Mouse (Mus musculus): ENCODE measurements around the gene Usp5. TPM values are rescaled to one million over a fixed set of nuclear protein-coding genes. Genes with fewer than 3 reads are reported as not detected.

The Usp5 gene
- total RNA-seq, 4 experiments from 2014 or later, result 44.3 to 48.1 (median 45.2) TPM

GRCm38 (mm10) chr6:124787722-124788121 lies 41.6 kb downstream of the Usp5 start:
- DNase-seq (ENCODE audit: low spot score in 2 of 2), result no peak

- DNase-seq (ENCODE audit: low spot score in 2 of 2), result no peak
These were observed 42.4 kb downstream of the Usp5 start for GRCm38 (mm10) chr6:124786756-124787420.

GRCm38 (mm10) chr6:124782436-124782835 lies 46.8 kb downstream of the Usp5 start:
- DNase-seq (ENCODE audit: low spot score in 2 of 2), result no peak

GRCm38 (mm10) chr6:124780917-124781316 lies 48.4 kb downstream of the Usp5 start:
- no peak for DNase-seq (ENCODE audit: low spot score in 2 of 2)

GRCm38 (mm10) chr6:124779984-124780416 lies 49.3 kb downstream of the Usp5 start:
- no peak for DNase-seq (ENCODE audit: low spot score in 2 of 2)

- no peak for DNase-seq (ENCODE audit: low spot score in 2 of 2)
These were observed 49.9 kb downstream of the Usp5 start, which contains the start of gene Lrrc23 for GRCm38 (mm10) chr6:124779222-124779983. TSS of gene Lrrc23 (minus strand) at chr6:124779727.

- DNase-seq (ENCODE audit: low spot score in 2 of 2), result no peak
These were observed 58.8 kb downstream of the Usp5 start for GRCm38 (mm10) chr6:124770511-124770910.

GRCm38 (mm10) chr6:124770013-124770412 lies 59.3 kb downstream of the Usp5 start:
- DNase-seq (ENCODE audit: low spot score in 2 of 2), result no peak

- DNase-seq (ENCODE audit: low spot score in 2 of 2), result no peak
These were observed 60.1 kb downstream of the Usp5 start, which contains the start of gene Eno2 for GRCm38 (mm10) chr6:124769101-124769765. TSS of gene Eno2 (minus strand) at chr6:124769673.

- DNase-seq (ENCODE audit: low spot score in 2 of 2), result no peak
These were observed 60.6 kb downstream of the Usp5 start for GRCm38 (mm10) chr6:124768704-124769044.

- DNase-seq (ENCODE audit: low spot score in 2 of 2), result no peak
These were observed 61.2 kb downstream of the Usp5 start for GRCm38 (mm10) chr6:124767920-124768703.

- no peak for DNase-seq (ENCODE audit: low spot score in 2 of 2)
These were observed 61.8 kb downstream of the Usp5 start for GRCm38 (mm10) chr6:124767536-124767919.

GRCm38 (mm10) chr6:124765951-124766350 lies 63.3 kb downstream of the Usp5 start:
- DNase-seq (ENCODE audit: low spot score in 2 of 2), result no peak

Other genes starting within 250 kb of the Usp5 start
- gene C1s2, start 193.4 kb downstream of the Usp5 start, total RNA-seq (2022), result under 1 TPM; 0.44 to 0.70 (median 0.51) TPM
- gene Lpcat3, start 166.5 kb downstream of the Usp5 start, total RNA-seq (2022), result 10 to 100 TPM; 12.6 to 18.1 (median 15.6) TPM
- 10 to 100 TPM; 62.1 to 74.4 (median 66.1) TPM for gene Emg1, start 117.3 kb downstream of the Usp5 start, total RNA-seq (2022)
- 100 to 1,000 TPM; 140 to 157 (median 153) TPM for gene Phb2, start 117.1 kb downstream of the Usp5 start, total RNA-seq (2022)
- gene Ptpn6, start 90.8 kb downstream of the Usp5 start, total RNA-seq (2022), result 1 to 10 TPM in 3 of 4 experiments, under 1 TPM in 1; 0.80 to 2.0 (median 1.2) TPM
- gene Grcc10, start 88.1 kb downstream of the Usp5 start, total RNA-seq (2022), result 100 to 1,000 TPM; 146 to 173 (median 164) TPM
- gene Gm45234, start 73.5 kb downstream of the Usp5 start, total RNA-seq (2022), result not detected
- 10 to 100 TPM; 41.9 to 59.4 (median 49.2) TPM for gene Atn1, start 73.0 kb downstream of the Usp5 start, total RNA-seq (2022)
- gene Eno2, start 59.8 kb downstream of the Usp5 start, total RNA-seq (2022), result 1 to 10 TPM in 3 of 4 experiments, under 1 TPM in 1; 0.75 to 1.4 (median 1.1) TPM
- not detected for gene Lrrc23, start 49.8 kb downstream of the Usp5 start, total RNA-seq (2022)
- gene Spsb2, start 20.8 kb downstream of the Usp5 start, total RNA-seq (2022), result 1 to 10 TPM; 1.9 to 4.1 (median 2.9) TPM
- 1,000 to 10,000 TPM; 2,418 to 2,798 (median 2,572) TPM for gene Tpi1, start 15.2 kb downstream of the Usp5 start, total RNA-seq (2022)
- gene Cdca3, start 63 bp upstream of the Usp5 start, total RNA-seq (2022), result under 1 TPM; 0.31 to 0.51 (median 0.37) TPM
- 1 to 10 TPM in 2 of 4 experiments, under 1 TPM in 2; 0.70 to 1.1 (median 1.0) TPM for gene Gnb3, start 10.8 kb upstream of the Usp5 start, total RNA-seq (2022)
- gene P3h3, start 28.3 kb upstream of the Usp5 start, total RNA-seq (2022), result 1 to 10 TPM; 2.0 to 4.5 (median 3.3) TPM
- not detected for gene Gpr162, start 34.5 kb upstream of the Usp5 start, total RNA-seq (2022)
- under 1 TPM in 1 of 4 experiments, not detected in 3; 0.11 TPM for gene Cd4, start 58.7 kb upstream of the Usp5 start, total RNA-seq (2022)
- under 1 TPM in 1 of 4 experiments, not detected in 3; 0.31 TPM for gene Lag3, start 82.2 kb upstream of the Usp5 start, total RNA-seq (2022)
- 10 to 100 TPM; 64.6 to 83.2 (median 76.8) TPM for gene Ptms, start 90.6 kb upstream of the Usp5 start, total RNA-seq (2022)
- gene Mlf2, start 101.9 kb upstream of the Usp5 start, total RNA-seq (2022), result 100 to 1,000 TPM; 192 to 219 (median 202) TPM
- 100 to 1,000 TPM; 122 to 142 (median 131) TPM for gene Cops7a, start 136.1 kb upstream of the Usp5 start, total RNA-seq (2022)
- under 1 TPM in 3 of 4 experiments, not detected in 1; 0.19 to 0.70 (median 0.36) TPM for gene Pianp, start 167.2 kb upstream of the Usp5 start, total RNA-seq (2022)
- gene Zfp384, start 179.7 kb upstream of the Usp5 start, total RNA-seq (2022), result 10 to 100 TPM; 24.3 to 29.7 (median 27.4) TPM
- gene Ing4, start 210.3 kb upstream of the Usp5 start, total RNA-seq (2022), result 10 to 100 TPM; 19.8 to 22.3 (median 20.7) TPM
- 1 to 10 TPM in 3 of 4 experiments, under 1 TPM in 1; 0.97 to 2.5 (median 1.5) TPM for gene Acrbp, start 220.2 kb upstream of the Usp5 start, total RNA-seq (2022)
- gene Lpar5, start 238.4 kb upstream of the Usp5 start, total RNA-seq (2022), result under 1 TPM in 1 of 4 experiments, not detected in 3; 0.20 TPM